In the genomic region with DNA sequence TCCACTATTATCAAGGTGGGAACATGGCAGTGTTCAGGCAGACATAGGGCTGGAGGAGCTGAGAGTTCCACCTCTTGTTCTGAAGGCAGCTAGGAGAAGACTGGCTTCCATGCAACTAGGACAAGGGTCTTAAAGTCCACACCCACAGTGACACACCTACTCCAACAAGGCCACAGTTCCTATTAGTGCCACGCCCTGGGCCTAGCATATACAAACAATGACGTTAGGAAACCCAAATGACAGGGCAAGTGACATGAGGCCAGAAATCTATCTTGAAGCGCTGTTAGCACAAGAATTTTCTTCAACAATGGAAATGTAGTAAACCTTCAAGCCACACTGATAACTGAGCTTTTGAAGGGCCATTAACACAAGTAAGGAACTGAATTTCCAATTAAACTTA, we compare ENCODE assay signal across 8 mouse cellular contexts. TPM values are rescaled to one million over a fixed set of nuclear protein-coding genes. Genes with fewer than 3 reads are reported as not detected.
A peak's percentile ranks its signal among the peaks of the same experiment; 100 is the strongest.
DNase-seq lines count a peak whose midpoint lies in the region; ATAC-seq and TF ChIP-seq lines count a peak whose summit lies in the region.

No protein-coding gene starts in this region.

- no peak for DNase-seq in layer of hippocampus, adult 2 months (ENCODE audit: low spot score in 2 of 2)
- DNase-seq in layer of hippocampus, adult 9-11 months: no peak
- no peak for DNase-seq in limb, embryonic 11.5 days (ENCODE audit: low spot score)
- no peak for DNase-seq in spleen, postnatal 36 days (ENCODE audit: low spot score in 2 of 2)
- DNase-seq in adrenal gland, postnatal 25 days: no peak
- DNase-seq in frontal cortex, postnatal 25 days (ENCODE audit: low spot score in 2 of 2): no peak

- H3K9me3 ChIP-seq in embryonic facial prominence, embryonic 15.5 days (replicated peaks): no peaks in the 10 kb centered on the region
- H3K9me3 ChIP-seq in limb, embryonic 11.5 days (ENCODE audit: control insufficient read depth, low read length): no peaks in the 10 kb centered on the region
- no peaks in the 10 kb centered on the region for H3K9me3 ChIP-seq in neural tube, embryonic 14.5 days (ENCODE audit: control insufficient read depth, low read length)

- H3K4me2 ChIP-seq in embryonic facial prominence, embryonic 15.5 days (replicated peaks): peak overlapping the region; percentile 67
- peak overlapping the region; percentile 68; the same call in 1 of the 2 replicates for H3K4me2 ChIP-seq in limb, embryonic 11.5 days (ENCODE audit: low read depth, severe bottlenecking)
- peak overlapping the region; percentile 87 for H3K4me2 ChIP-seq in neural tube, embryonic 14.5 days (ENCODE audit: low read depth, low read length)

- no peak for TF ChIP-seq CTCF in layer of hippocampus, adult 2 months (conservative IDR thresholded peaks at IDR 0.05)

- 83% methylated on average over 3 of the region's 3 CpGs for WGBS in embryonic facial prominence, embryonic 15.5 days
- 81% methylated on average over 3 of the region's 3 CpGs for WGBS in limb, embryonic 11.5 days
- WGBS in neural tube, embryonic 14.5 days: 86% methylated on average over 3 of the region's 3 CpGs

- H3K27me3 ChIP-seq in embryonic facial prominence, embryonic 15.5 days: no peaks in the 10 kb centered on the region
- no peaks in the 10 kb centered on the region for H3K27me3 ChIP-seq in limb, embryonic 11.5 days (ENCODE audit: control insufficient read depth, insufficient read depth, low read length)
- no peaks in the 10 kb centered on the region for H3K27me3 ChIP-seq in neural tube, embryonic 14.5 days (ENCODE audit: control insufficient read depth, insufficient read depth, low read length)

- no peak overlapping the region; the same call in 1 of the 2 replicates for H3K27ac ChIP-seq in layer of hippocampus, adult 2 months
- no peak overlapping the region for H3K27ac ChIP-seq in embryonic facial prominence, embryonic 15.5 days (replicated peaks)
- no peak overlapping the region for H3K27ac ChIP-seq in limb, embryonic 11.5 days (replicated peaks; ENCODE audit: low read depth, low read length)
- H3K27ac ChIP-seq in neural tube, embryonic 14.5 days (ENCODE audit: low read depth, low read length): no peak overlapping the region; the same call in 1 of the 2 replicates

- no peak for ATAC-seq in embryonic facial prominence, embryonic 15.5 days (ENCODE audit: insufficient number of reproducible peaks, low FRiP score, low TSS enrichment, low read depth)
- no peak for ATAC-seq in limb, embryonic 11.5 days (ENCODE audit: insufficient number of reproducible peaks, low FRiP score, low TSS enrichment, low read depth)
- ATAC-seq in neural tube, embryonic 14.5 days (ENCODE audit: low read depth): no peak

- H3K4me3 ChIP-seq in layer of hippocampus, adult 2 months: peak overlapping the region; percentile 93
- peak overlapping the region; percentile 76 for H3K4me3 ChIP-seq in embryonic facial prominence, embryonic 15.5 days (replicated peaks)
- H3K4me3 ChIP-seq in limb, embryonic 11.5 days (ENCODE audit: low read depth, low read length): peak overlapping the region; percentile 71
- H3K4me3 ChIP-seq in neural tube, embryonic 14.5 days (ENCODE audit: low read depth, low read length): peak overlapping the region; percentile 54

- no peak overlapping the region for H3K9ac ChIP-seq in embryonic facial prominence, embryonic 15.5 days
- no peak overlapping the region for H3K9ac ChIP-seq in limb, embryonic 11.5 days (ENCODE audit: low read length)
- H3K9ac ChIP-seq in neural tube, embryonic 14.5 days (replicated peaks; ENCODE audit: low read depth, low read length): peak overlapping the region; percentile 75; the same call in 1 of the 2 replicates

- H3K4me1 ChIP-seq in embryonic facial prominence, embryonic 15.5 days: peaks cover 18% of the 10 kb centered on the region
- H3K4me1 ChIP-seq in limb, embryonic 11.5 days (ENCODE audit: control insufficient read depth, insufficient read depth, low read length): 0 out of 2 replicates have a peak, but pooled peaks cover 7% of the 10 kb centered on the region
- peaks cover 15% of the 10 kb centered on the region for H3K4me1 ChIP-seq in neural tube, embryonic 14.5 days (ENCODE audit: control insufficient read depth, insufficient read depth, low read length)

- peaks cover 3% of the 10 kb centered on the region for H3K36me3 ChIP-seq in embryonic facial prominence, embryonic 15.5 days
- no peaks in the 10 kb centered on the region for H3K36me3 ChIP-seq in limb, embryonic 11.5 days (ENCODE audit: control insufficient read depth, insufficient read depth, low read length)
- H3K36me3 ChIP-seq in neural tube, embryonic 14.5 days (ENCODE audit: control insufficient read depth, insufficient read depth, low read length): no peaks in the 10 kb centered on the region

RNA-seq across cellular contexts. Expression of a gene that starts 1.2 kb away (rescaled TPM):
- 10 to 100 TPM; 26.8 to 29.0 TPM for total RNA-seq in layer of hippocampus, adult 2 months (2021)
- 31.8 and 34.6 TPM in 2 replicates for polyA plus RNA-seq in embryonic facial prominence, embryonic 15.5 days (2015; fragmentation: Nextera tagmentation; extraction: Ambion mirVana)
- polyA plus RNA-seq in limb, embryonic 11.5 days (2014; fragmentation: Nextera tagmentation; extraction: Ambion mirVana): 34.4 and 35.4 TPM in 2 replicates
- polyA plus RNA-seq in neural tube, embryonic 14.5 days (2014; fragmentation: Nextera tagmentation; extraction: Ambion mirVana): 47.4 and 52.4 TPM in 2 replicates
- total RNA-seq in adrenal gland, postnatal 25 days (2021): 16.3 and 24.9 TPM in 2 replicates

RNA-seq across cellular contexts. Expression of a gene that starts 20.2 kb away (rescaled TPM):
- 100 to 1,000 TPM; 282 to 312 TPM for total RNA-seq in layer of hippocampus, adult 2 months (2021)
- polyA plus RNA-seq in embryonic facial prominence, embryonic 15.5 days (2015; fragmentation: Nextera tagmentation; extraction: Ambion mirVana): 365 and 394 TPM in 2 replicates
- polyA plus RNA-seq in limb, embryonic 11.5 days (2014; fragmentation: Nextera tagmentation; extraction: Ambion mirVana): 583 and 614 TPM in 2 replicates
- polyA plus RNA-seq in neural tube, embryonic 14.5 days (2014; fragmentation: Nextera tagmentation; extraction: Ambion mirVana): 653 and 702 TPM in 2 replicates
- total RNA-seq in adrenal gland, postnatal 25 days (2021): 235 and 424 TPM in 2 replicates

RNA-seq across cellular contexts. Expression of a gene that starts 55.9 kb away (rescaled TPM):
- total RNA-seq in layer of hippocampus, adult 2 months (2021): 10 to 100 TPM; 51.4 to 52.3 TPM
- polyA plus RNA-seq in embryonic facial prominence, embryonic 15.5 days (2015; fragmentation: Nextera tagmentation; extraction: Ambion mirVana): 127 and 135 TPM in 2 replicates
- polyA plus RNA-seq in limb, embryonic 11.5 days (2014; fragmentation: Nextera tagmentation; extraction: Ambion mirVana): 183 and 185 TPM in 2 replicates
- polyA plus RNA-seq in neural tube, embryonic 14.5 days (2014; fragmentation: Nextera tagmentation; extraction: Ambion mirVana): 117 and 125 TPM in 2 replicates
- 58.9 and 66.4 TPM in 2 replicates for total RNA-seq in adrenal gland, postnatal 25 days (2021)
